Mouse (Mus musculus) induced T-regulatory cell, adult 2 months (primary cell): ENCODE measurements around the gene Cyp27b1.

ENCODE experiments used
- DNase-seq: peaks from one replicate; pipeline ENCODE4 v3.0.0-alpha.2; 2012; ENCODE audit warnings: low read depth

Cyp27b1 gene

GRCm38 (mm10) chr10:127091507-127092396 is 43.7 kb downstream of the Cyp27b1 start:
- DNase-seq = no peak

- DNase-seq = no peak
Measured at GRCm38 (mm10) chr10:127092742-127093141, 44.7 kb downstream of the Cyp27b1 start.

GRCm38 (mm10) chr10:127094382-127094802 is 46.3 kb downstream of the Cyp27b1 start:
- DNase-seq = no peak

GRCm38 (mm10) chr10:127098514-127098913 is 50.5 kb downstream of the Cyp27b1 start:
- no peak for DNase-seq

- DNase-seq = no peak
Measured at GRCm38 (mm10) chr10:127099191-127099590, 51.1 kb downstream of the Cyp27b1 start.

GRCm38 (mm10) chr10:127099868-127100267 is 51.8 kb downstream of the Cyp27b1 start:
- DNase-seq = no peak

- no peak for DNase-seq
Measured at GRCm38 (mm10) chr10:127100414-127100813, 52.4 kb downstream of the Cyp27b1 start.

GRCm38 (mm10) chr10:127101151-127101550 is 53.1 kb downstream of the Cyp27b1 start:
- DNase-seq = no peak
